ENCODE assay signal across 10 mouse cellular contexts in the genomic region with DNA sequence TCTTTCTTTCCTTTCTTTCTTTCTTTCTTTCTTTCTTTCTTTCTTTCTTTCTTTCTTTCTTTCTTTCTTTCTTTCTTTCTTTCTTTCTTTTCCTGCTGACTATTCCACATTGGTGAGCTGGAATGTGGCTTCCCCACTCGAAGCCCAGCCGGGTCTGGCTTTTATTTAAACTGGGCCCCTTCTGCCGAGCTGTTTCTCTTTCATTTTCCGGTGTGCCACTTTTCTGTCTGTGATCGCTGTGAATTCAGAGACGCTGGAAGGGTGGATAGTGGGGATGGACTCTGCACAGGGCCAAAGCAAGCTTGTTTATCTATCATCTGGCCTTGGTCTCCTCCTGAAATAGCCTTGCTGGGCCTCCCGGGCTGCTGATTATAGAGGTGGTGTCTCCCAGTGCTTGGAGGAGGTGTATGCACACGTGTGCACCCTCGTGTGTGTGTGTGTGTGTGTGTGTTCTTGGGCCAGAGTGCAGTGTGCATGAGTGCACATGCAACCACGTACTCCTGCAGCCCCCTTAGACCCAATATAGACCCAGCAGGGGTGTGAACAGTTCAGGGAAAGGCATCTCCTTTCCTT. TPM values are rescaled to one million over a fixed set of nuclear protein-coding genes. Genes with fewer than 3 reads are reported as not detected.
DNase-seq lines count a peak whose midpoint lies in the region; ATAC-seq lines count a peak whose summit lies in the region.
"Had no signal": no experiment of that assay in that cellular context is flagged by ENCODE, and none has a peak within 500 bp of the region (broad histone marks: within the 10 kb centered on the region; RNA-seq: fewer than 3 reads in every experiment).

No protein-coding gene starts in this region.

- DNase-seq in lung, postnatal 4 days = no peak
- no peak for DNase-seq in intestine, embryonic 14.5 days (ENCODE audit: low spot score)
- DNase-seq in right cerebral cortex, adult 2 months (ENCODE audit: low spot score in 2 of 2) = no peak
- DNase-seq in retina, embryonic 14.5 days (ENCODE audit: low spot score) = no peak
- DNase-seq: right cerebral cortex, postnatal 4 days had no signal

- H3K36me3 ChIP-seq in forebrain, embryonic 12.5 days (replicated peaks) = no peaks in the 10 kb centered on the region
- no peaks in the 10 kb centered on the region for H3K36me3 ChIP-seq in forebrain, embryonic 13.5 days (ENCODE audit: poor library complexity, severe bottlenecking)
- H3K36me3 ChIP-seq in lung, embryonic 16.5 days (ENCODE audit: control insufficient read depth, insufficient read depth, low read length) = no peaks in the 10 kb centered on the region
- no peaks in the 10 kb centered on the region for H3K36me3 ChIP-seq in intestine, embryonic 14.5 days (ENCODE audit: control insufficient read depth, insufficient read depth, low read length)
- H3K36me3 ChIP-seq in neural tube, embryonic 15.5 days = no peaks in the 10 kb centered on the region
- H3K36me3 ChIP-seq: midbrain, embryonic 13.5 days had no signal

- peak overlapping the region; percentile 44; the same call in 1 of the 2 replicates for H3K9ac ChIP-seq in forebrain, embryonic 12.5 days
- H3K9ac ChIP-seq in forebrain, embryonic 13.5 days = no peak overlapping the region; the same call in 1 of the 2 replicates
- peak overlapping the region; percentile 56 for H3K9ac ChIP-seq in lung, embryonic 16.5 days (ENCODE audit: low read length)
- peak overlapping the region; percentile 36; the same call in 1 of the 2 replicates for H3K9ac ChIP-seq in intestine, embryonic 14.5 days (ENCODE audit: low read length)
- H3K9ac ChIP-seq in neural tube, embryonic 15.5 days (replicated peaks) = no peak overlapping the region

- H3K4me3 ChIP-seq in forebrain, embryonic 12.5 days (replicated peaks) = no peak overlapping the region
- H3K4me3 ChIP-seq in forebrain, embryonic 13.5 days = no peak overlapping the region
- peak overlapping the region; percentile 47 for H3K4me3 ChIP-seq in lung, embryonic 16.5 days (ENCODE audit: low read length)
- peak overlapping the region; percentile 29 for H3K4me3 ChIP-seq in intestine, embryonic 14.5 days (ENCODE audit: low read depth, low read length)
- H3K4me3 ChIP-seq in neural tube, embryonic 15.5 days (replicated peaks) = no peak overlapping the region

- no peak for ATAC-seq in forebrain, embryonic 12.5 days (ENCODE audit: low FRiP score)
- no peak for ATAC-seq in forebrain, embryonic 13.5 days
- ATAC-seq in lung, embryonic 16.5 days (ENCODE audit: low read depth) = no peak
- no peak for ATAC-seq in intestine, embryonic 14.5 days (replicated peaks; ENCODE audit: low FRiP score, low TSS enrichment, low read depth)
- ATAC-seq in neural tube, embryonic 15.5 days (ENCODE audit: low FRiP score) = no peak
- ATAC-seq: midbrain, embryonic 13.5 days had no signal

- H3K4me1 ChIP-seq in forebrain, embryonic 12.5 days = peaks cover 16% of the 10 kb centered on the region
- peaks cover 16% of the 10 kb centered on the region for H3K4me1 ChIP-seq in forebrain, embryonic 13.5 days
- H3K4me1 ChIP-seq in lung, embryonic 16.5 days (replicated peaks; ENCODE audit: control insufficient read depth, insufficient read depth, low read length) = peaks cover 54% of the 10 kb centered on the region
- peaks cover 48% of the 10 kb centered on the region for H3K4me1 ChIP-seq in intestine, embryonic 14.5 days (replicated peaks; ENCODE audit: control insufficient read depth, insufficient read depth, low read length)
- peaks cover 26% of the 10 kb centered on the region for H3K4me1 ChIP-seq in neural tube, embryonic 15.5 days

- no peak overlapping the region for H3K27ac ChIP-seq in forebrain, embryonic 12.5 days
- no peak overlapping the region for H3K27ac ChIP-seq in forebrain, embryonic 13.5 days
- peak overlapping the region; percentile 38; the same call in 1 of the 2 replicates for H3K27ac ChIP-seq in lung, embryonic 16.5 days (ENCODE audit: low read length)
- peak overlapping the region; percentile 65; the same call in 1 of the 2 replicates for H3K27ac ChIP-seq in intestine, embryonic 14.5 days (ENCODE audit: low read depth)
- no peak overlapping the region for H3K27ac ChIP-seq in neural tube, embryonic 15.5 days (replicated peaks)
- H3K27ac ChIP-seq: midbrain, embryonic 13.5 days had no signal

- peak overlapping the region; percentile 15; the same call in 1 of the 2 replicates for H3K4me2 ChIP-seq in forebrain, embryonic 12.5 days
- H3K4me2 ChIP-seq in forebrain, embryonic 13.5 days = no peak overlapping the region
- H3K4me2 ChIP-seq in lung, embryonic 16.5 days (ENCODE audit: low read depth, low read length) = peak overlapping the region; percentile 69
- peak overlapping the region; percentile 57 for H3K4me2 ChIP-seq in intestine, embryonic 14.5 days (ENCODE audit: low read length)
- H3K4me2 ChIP-seq in neural tube, embryonic 15.5 days = 0 out of 2 replicates have a peak overlapping the region, but pooled peaks have one; percentile 15

- H3K9me3 ChIP-seq in forebrain, embryonic 12.5 days = no peaks in the 10 kb centered on the region
- no peaks in the 10 kb centered on the region for H3K9me3 ChIP-seq in forebrain, embryonic 13.5 days (replicated peaks)
- H3K9me3 ChIP-seq in lung, embryonic 16.5 days (ENCODE audit: control insufficient read depth, low read length) = no peaks in the 10 kb centered on the region
- H3K9me3 ChIP-seq in intestine, embryonic 14.5 days (ENCODE audit: control insufficient read depth, low read length) = no peaks in the 10 kb centered on the region
- H3K9me3 ChIP-seq in neural tube, embryonic 15.5 days (replicated peaks) = no peaks in the 10 kb centered on the region
- H3K9me3 ChIP-seq: midbrain, embryonic 13.5 days had no signal

- 59% methylated on average over 10 of the region's 10 CpGs for WGBS in forebrain, embryonic 12.5 days
- 48% methylated on average over 10 of the region's 10 CpGs for WGBS in forebrain, embryonic 13.5 days
- 17% methylated on average over 10 of the region's 10 CpGs for WGBS in lung, embryonic 16.5 days
- WGBS in intestine, embryonic 14.5 days = 15% methylated on average over 10 of the region's 10 CpGs
- 60% methylated on average over 10 of the region's 10 CpGs for WGBS in neural tube, embryonic 15.5 days

- H3K27me3 ChIP-seq in forebrain, embryonic 12.5 days = peaks cover 4% of the 10 kb centered on the region; the same call in 1 of the 2 replicates
- peaks cover 12% of the 10 kb centered on the region; the same call in 1 of the 2 replicates for H3K27me3 ChIP-seq in forebrain, embryonic 13.5 days
- H3K27me3 ChIP-seq in lung, embryonic 16.5 days (ENCODE audit: control insufficient read depth, insufficient read depth, low read depth, low read length) = no peaks in the 10 kb centered on the region
- H3K27me3 ChIP-seq in intestine, embryonic 14.5 days (replicated peaks; ENCODE audit: control insufficient read depth, insufficient read depth, low read length) = no peaks in the 10 kb centered on the region
- H3K27me3 ChIP-seq in neural tube, embryonic 15.5 days (replicated peaks) = no peaks in the 10 kb centered on the region

RNA-seq across cellular contexts. Expression of gene Sept9, which starts 33.5 kb away (rescaled TPM):
- polyA plus RNA-seq in forebrain, embryonic 12.5 days (2016; fragmentation: Nextera tagmentation; extraction: Ambion mirVana) = 180 and 192 TPM in 2 replicates
- polyA plus RNA-seq in forebrain, embryonic 13.5 days (2015; fragmentation: Nextera tagmentation; extraction: Ambion mirVana) = 142 and 148 TPM in 2 replicates
- polyA plus RNA-seq in lung, embryonic 16.5 days (2015; fragmentation: Nextera tagmentation; extraction: Ambion mirVana) = 128 and 139 TPM in 2 replicates
- polyA plus RNA-seq in intestine, embryonic 14.5 days (2014; fragmentation: Nextera tagmentation; extraction: Ambion mirVana) = 142 and 143 TPM in 2 replicates
- polyA plus RNA-seq in neural tube, embryonic 15.5 days (2015; fragmentation: Nextera tagmentation; extraction: Ambion mirVana) = 92.2 and 119 TPM in 2 replicates

Comparison
In these comparisons a context has a peak if more than half of its experiments do, and no peak if none do; other contexts are left out.
1. H3K9ac ChIP-seq: peak in forebrain, embryonic 12.5 days (single experiment), lung, embryonic 16.5 days (single experiment) and intestine, embryonic 14.5 days (single experiment); none in forebrain, embryonic 13.5 days (single experiment) and neural tube, embryonic 15.5 days (single experiment).
2. H3K27ac ChIP-seq: peak in lung, embryonic 16.5 days (single experiment) and intestine, embryonic 14.5 days (single experiment); none in forebrain, embryonic 12.5 days (single experiment), forebrain, embryonic 13.5 days (single experiment) and neural tube, embryonic 15.5 days (single experiment).
3. H3K4me3 ChIP-seq: peak in lung, embryonic 16.5 days (single experiment) and intestine, embryonic 14.5 days (single experiment); none in forebrain, embryonic 12.5 days (single experiment), forebrain, embryonic 13.5 days (single experiment) and neural tube, embryonic 15.5 days (single experiment).